Mouse (Mus musculus) CH12.LX (cell line): ENCODE data around the gene Pbld1.

Experiments used
- CTCF ChIP-seq, 2 experiments: IDR thresholded peaks in 1 of 2; conservative IDR thresholded peaks in 1 of 2; 2 replicates each; pipeline ENCODE4 v1.5.1; 2011 to 2012; ENCODE audit warnings: low read depth in 2 of 2, low read length in 2 of 2, improper control_type of control experiment in 1 of 2, inconsistent platforms in 1 of 2, mild to moderate bottlenecking in 1 of 2, moderate library complexity in 1 of 2
- GABPA ChIP-seq: IDR thresholded peaks from 2 replicates; pipeline ENCODE4 v1.6.1; 2012; ENCODE audit warnings: low read depth, low read length, improper control_type of control experiment, inconsistent platforms; ENCODE audit not compliant: insufficient replicate concordance
- MAX ChIP-seq: IDR thresholded peaks from 2 replicates; pipeline ENCODE4 v1.6.1; 2011; ENCODE audit warnings: low read length, improper control_type of control experiment
- MAZ ChIP-seq: IDR thresholded peaks from 2 replicates; pipeline ENCODE4 v1.6.1; 2012; ENCODE audit warnings: low read depth, mild to moderate bottlenecking, inconsistent platforms, low read length, improper control_type of control experiment, moderate library complexity
- NRF1 ChIP-seq: IDR thresholded peaks from 2 replicates; pipeline ENCODE4 v1.6.1; 2014; ENCODE audit warnings: low read depth, mild to moderate bottlenecking, inconsistent platforms, low read length, improper control_type of control experiment, moderate library complexity
- POLR2A ChIP-seq: IDR thresholded peaks from 2 replicates; pipeline ENCODE4 v1.6.1; 2011; ENCODE audit warnings: low read depth, mild to moderate bottlenecking, improper control_type of control experiment, low read length

DNA sequence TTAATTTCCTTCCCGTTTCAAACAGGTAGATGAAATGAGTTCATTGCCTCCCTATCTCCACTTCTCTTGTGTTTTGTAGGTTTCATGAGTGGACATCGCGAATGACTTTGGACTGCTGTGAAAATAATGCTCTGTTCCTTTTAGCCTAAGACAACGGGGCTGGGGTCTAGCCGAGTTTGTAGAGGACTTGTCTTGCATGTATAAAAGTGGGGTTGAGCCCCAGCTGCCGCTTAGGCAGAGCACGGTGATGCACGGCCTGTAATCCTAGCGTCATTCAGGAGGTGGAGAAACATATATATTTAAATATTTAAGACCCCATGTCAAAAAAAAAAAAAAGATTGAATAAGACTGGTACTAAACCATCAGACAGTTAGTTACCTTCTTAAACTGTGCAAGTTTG lies 40.7 kb downstream of the Pbld1 start:
- TF ChIP-seq MAZ (no peak), NRF1 (no peak), MAX (no peak), CTCF (conservative IDR thresholded peaks at IDR 0.05 in 1 of 2, IDR thresholded peaks at IDR 0.05 in 1 of 2; ENCODE audit: low read depth in 2 of 2, low read length in 2 of 2) (no peak), POLR2A (no peak), GABPA (no peak)
